Mouse (Mus musculus): ENCODE data around the gene Zc3h8.
A peak's percentile ranks its signal among the peaks of the same experiment; 100 is the strongest.

Gene Zc3h8

DNA sequence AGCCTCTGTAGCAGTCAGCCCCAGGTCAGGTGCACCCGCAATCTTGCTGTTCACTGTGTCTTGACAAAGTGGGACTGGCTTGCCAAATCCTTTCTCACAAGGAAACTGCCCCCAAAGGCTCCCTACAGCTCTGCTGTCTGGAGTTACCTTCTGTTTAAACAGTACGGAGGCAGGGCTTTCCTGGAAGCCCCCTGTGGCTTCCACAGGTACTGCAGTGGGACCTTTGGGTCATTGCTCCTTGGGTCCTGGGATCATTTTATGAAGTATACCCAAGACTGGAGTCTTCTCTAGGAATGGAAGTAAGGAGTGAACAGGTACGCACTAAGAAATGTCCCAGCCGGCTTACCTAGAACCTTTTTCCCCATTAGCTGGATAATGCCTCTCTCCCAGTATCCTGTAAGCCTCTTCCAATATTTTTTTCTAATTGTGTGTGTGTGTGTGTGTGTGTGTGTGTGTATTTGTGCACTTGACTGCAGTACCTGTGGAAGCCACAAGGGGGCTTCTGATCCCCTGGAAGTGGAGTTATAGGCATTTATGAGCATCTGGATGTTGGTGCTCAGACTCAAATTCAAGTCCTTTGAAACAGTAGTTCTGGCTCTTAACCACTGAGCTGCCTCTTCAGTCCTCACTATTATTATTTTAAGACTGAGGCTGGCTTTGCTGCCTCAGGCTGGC is 53.1 kb downstream of the Zc3h8 start:
- DNase-seq (ENCODE audit: low read depth, low spot score), result peak; percentile 77

- peak; percentile 20 for DNase-seq (ENCODE audit: low read depth, low spot score)
These were observed 55.9 kb downstream of the Zc3h8 start for GRCm38 (mm10) chr2:128887866-128888550.

- DNase-seq (ENCODE audit: low read depth, low spot score), result no peak
These were observed 58.6 kb downstream of the Zc3h8 start for GRCm38 (mm10) chr2:128885225-128885811.

DNA sequence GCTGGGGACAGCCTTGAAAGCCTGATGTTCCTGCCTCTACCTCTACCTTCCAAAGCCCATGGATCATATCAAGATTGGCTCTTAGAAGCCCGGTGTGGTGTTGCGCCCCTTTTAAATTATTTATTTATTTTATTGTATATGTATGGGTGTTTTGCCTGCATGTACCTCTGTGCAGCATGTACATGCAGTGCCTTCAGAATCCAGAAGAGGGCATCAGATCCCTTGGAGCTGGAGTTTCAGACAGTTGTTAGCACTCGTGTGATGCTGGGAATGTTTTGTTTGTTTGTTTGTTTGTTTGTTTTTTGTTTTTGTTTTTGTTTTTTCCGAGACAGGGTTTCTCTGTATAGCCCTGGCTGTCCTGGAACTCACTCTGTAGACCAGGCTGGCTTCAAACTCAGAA is 62.6 kb downstream of the Zc3h8 start:
- peak; percentile 60 for DNase-seq (ENCODE audit: low read depth, low spot score)
